In the genomic region with DNA sequence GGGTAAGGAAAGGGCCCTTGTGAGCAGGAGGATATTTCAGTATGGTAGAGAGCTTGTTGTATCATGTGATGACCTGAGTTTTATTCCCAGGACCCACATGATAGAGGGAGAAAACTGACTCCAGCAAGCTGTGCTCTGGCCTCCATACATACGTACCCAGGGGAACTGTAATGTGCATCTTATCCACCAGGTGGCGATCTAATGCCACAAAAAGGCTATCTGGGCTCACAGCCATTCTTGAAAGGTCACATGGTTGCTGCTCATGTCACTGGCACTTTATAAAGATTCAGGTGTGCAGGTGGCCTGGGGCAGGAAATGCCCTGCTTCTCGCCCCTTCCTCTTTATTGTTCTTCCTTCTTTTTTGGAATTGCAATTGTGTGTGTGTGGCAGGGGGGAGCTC, we compare ENCODE assay signal across 8 mouse cellular contexts. TPM values are rescaled to one million over a fixed set of nuclear protein-coding genes. Genes with fewer than 3 reads are reported as not detected.
A peak's percentile ranks its signal among the peaks of the same experiment; 100 is the strongest.
DNase-seq lines count a peak whose midpoint lies in the region; ATAC-seq and TF ChIP-seq lines count a peak whose summit lies in the region.

No protein-coding gene starts in this region.

- H3K27me3 ChIP-seq in heart, adult 2 months (ENCODE audit: control insufficient read depth, insufficient read depth, low read length), result no peaks in the 10 kb centered on the region
- no peaks in the 10 kb centered on the region for H3K27me3 ChIP-seq in liver, embryonic 14.5 days (ENCODE audit: control insufficient read depth, insufficient read depth, low read length)
- no peaks in the 10 kb centered on the region for H3K27me3 ChIP-seq in neural tube, embryonic 13.5 days

- no peaks in the 10 kb centered on the region for H3K79me2 ChIP-seq in heart, adult 2 months (replicated peaks; ENCODE audit: control insufficient read depth, insufficient read depth, low read length)

- H3K27ac ChIP-seq in heart, adult 2 months, result no peak overlapping the region
- no peak overlapping the region for H3K27ac ChIP-seq in liver, embryonic 14.5 days
- H3K27ac ChIP-seq in neural tube, embryonic 13.5 days (replicated peaks), result no peak overlapping the region

- WGBS in heart, adult 2 months, result 2% methylated on average over 3 of the region's 3 CpGs
- WGBS in liver, embryonic 14.5 days (ENCODE audit: insufficient replicate concordance), result 8% methylated on average over 3 of the region's 3 CpGs
- WGBS in neural tube, embryonic 13.5 days, result 12% methylated on average over 3 of the region's 3 CpGs

- ATAC-seq in liver, embryonic 14.5 days (ENCODE audit: insufficient read depth), result no peak
- peak; percentile 55; the same call in 1 of the 2 replicates for ATAC-seq in neural tube, embryonic 13.5 days (ENCODE audit: low read depth)

- no peaks in the 10 kb centered on the region; the same call in 1 of the 2 replicates for H3K4me1 ChIP-seq in heart, adult 2 months (ENCODE audit: control insufficient read depth, insufficient read depth, low read length)
- H3K4me1 ChIP-seq in liver, embryonic 14.5 days (replicated peaks; ENCODE audit: control insufficient read depth in 2 of 2, insufficient read depth in 2 of 2, low read length in 1 of 2), result 0 out of 4 replicates have a peak, but pooled peaks cover 0 to 2% of the 10 kb centered on the region in 2 experiments
- 0 out of 2 replicates have a peak, but pooled peaks cover 3% of the 10 kb centered on the region for H3K4me1 ChIP-seq in neural tube, embryonic 13.5 days (replicated peaks)

- no peaks in the 10 kb centered on the region for H3K36me3 ChIP-seq in heart, adult 2 months (ENCODE audit: control insufficient read depth, insufficient read depth, low read length)
- H3K36me3 ChIP-seq in liver, embryonic 14.5 days (replicated peaks; ENCODE audit: control insufficient read depth, insufficient read depth, low read depth), result no peaks in the 10 kb centered on the region
- H3K36me3 ChIP-seq in neural tube, embryonic 13.5 days, result no peaks in the 10 kb centered on the region

- DNase-seq in CD4-positive, CD25-positive, alpha-beta regulatory T cell, adult 2 months (ENCODE audit: low read depth, low spot score), result peak; percentile 66
- DNase-seq in adrenal gland, postnatal 10 days, result peak; percentile 90
- peak; percentile 69 for DNase-seq in embryo, embryonic 11.5 days (ENCODE audit: low read depth, low spot score)
- DNase-seq in heart, adult 2 months, result peak; percentile 59 to 75
- peak; percentile 86 for DNase-seq in kidney, postnatal 14 days
- DNase-seq in liver, embryonic 14.5 days (ENCODE audit: low read depth in 3 of 3, low spot score in 3 of 3), result peak; percentile 17 to 28 (median 26)
- DNase-seq in thymus, postnatal 10 days (ENCODE audit: low spot score in 2 of 2), result peak; percentile 28 to 66

- H3K4me2 ChIP-seq in liver, embryonic 14.5 days (ENCODE audit: low read depth), result no peak overlapping the region
- H3K4me2 ChIP-seq in neural tube, embryonic 13.5 days, result no peak overlapping the region

- TF ChIP-seq EP300 in heart, adult 2 months (IDR thresholded peaks at IDR 0.05; ENCODE audit: insufficient read depth, low read depth, low read length), result peak; percentile 81; the same call in 1 of the 2 replicates
- no peak for TF ChIP-seq EP300 in liver, embryonic 14.5 days (IDR thresholded peaks at IDR 0.05; ENCODE audit: low read depth)

- intact Hi-C loops in heart, adult 2 months (cut with DNase I), result loop anchor here (2.0 to 5.0 kb wide), 4 partner anchors 375 to 840 kb away; no protein-coding TSS in a partner anchor

- 0 out of 2 replicates have a peak, but pooled peaks have one; percentile 99 for TF ChIP-seq CTCF in heart, adult 2 months (IDR thresholded peaks at IDR 0.05)
- peak; percentile 92 for TF ChIP-seq CTCF in liver, embryonic 14.5 days (IDR thresholded peaks at IDR 0.05; ENCODE audit: low read depth)

- no peak overlapping the region for H3K4me3 ChIP-seq in heart, adult 2 months
- H3K4me3 ChIP-seq in liver, embryonic 14.5 days (ENCODE audit: insufficient read depth in 1 of 2, low read depth in 2 of 2, low read length in 2 of 2), result no peak overlapping the region
- H3K4me3 ChIP-seq in neural tube, embryonic 13.5 days, result no peak overlapping the region

- H3K9ac ChIP-seq in heart, adult 2 months (ENCODE audit: low read depth, low read length), result no peak overlapping the region
- no peak overlapping the region for H3K9ac ChIP-seq in liver, embryonic 14.5 days (replicated peaks)
- H3K9ac ChIP-seq in neural tube, embryonic 13.5 days, result no peak overlapping the region

- TF ChIP-seq POLR2A in heart, adult 2 months (IDR thresholded peaks at IDR 0.05; ENCODE audit: insufficient read depth, low read depth, low read length), result no peak

- no peaks in the 10 kb centered on the region for H3K9me3 ChIP-seq in liver, embryonic 14.5 days (ENCODE audit: control insufficient read depth, low read length)
- no peaks in the 10 kb centered on the region for H3K9me3 ChIP-seq in neural tube, embryonic 13.5 days

RNA-seq across cellular contexts. Expression of gene Gli2, which starts 34.1 kb away (rescaled TPM):
- total RNA-seq in adrenal gland, postnatal 10 days (2021), result 1 to 10 TPM; 1.5 to 3.3 TPM
- total RNA-seq in heart, adult 2 months (2021), result 1 to 10 TPM; 1.0 to 1.2 TPM
- polyA plus RNA-seq in heart, adult 2 months (2012; rRNA removed), result 2.1 and 2.6 TPM in 2 replicates
- polyA plus RNA-seq in liver, embryonic 14.5 days (2012; rRNA removed), result 0.24 and 0.26 TPM in 2 replicates
- polyA plus RNA-seq in liver, embryonic 14.5 days (2014; fragmentation: Nextera tagmentation; extraction: Ambion mirVana), result 0.04 and 0.25 TPM in 2 replicates
- polyA plus RNA-seq in neural tube, embryonic 13.5 days (2015; fragmentation: Nextera tagmentation; extraction: Ambion mirVana), result 1.9 and 3.8 TPM in 2 replicates

Comparison
In these comparisons a context has a peak if more than half of its experiments do, and no peak if none do; other contexts are left out.
1. DNase-seq: peak in every context shown above with its lines; median percentile 90 in adrenal gland, postnatal 10 days; 86 in kidney, postnatal 14 days; 69 in embryo, embryonic 11.5 days; 67 in heart, adult 2 months; 66 in CD4-positive, CD25-positive, alpha-beta regulatory T cell, adult 2 months; 47 in thymus, postnatal 10 days; 26 in liver, embryonic 14.5 days.